Mouse (Mus musculus) E14TG2a.4 (cell line): ENCODE data around the gene Hnrnpul1.

Experiments
- CTCF ChIP-seq: conservative IDR thresholded peaks from 2 replicates; pipeline ENCODE4 v1.5.1; 2014; ENCODE audit warnings: low read length
- NANOG ChIP-seq: IDR thresholded peaks from 2 replicates; pipeline ENCODE4 v1.6.1; 2014; ENCODE audit warnings: borderline replicate concordance, low read length, mixed read lengths
- POU5F1 ChIP-seq: IDR thresholded peaks from 2 replicates; pipeline ENCODE4 v1.6.1; 2014; ENCODE audit warnings: low read length, borderline replicate concordance

GRCm38 (mm10) chr7:25781937-25782610 is 27.5 kb upstream of the Hnrnpul1 start:
- no peak for TF ChIP-seq CTCF
- TF ChIP-seq NANOG = no peak
- no peak for TF ChIP-seq POU5F1
